Comparison of ENCODE assay signal across 36 mouse cellular contexts in the genomic region with DNA sequence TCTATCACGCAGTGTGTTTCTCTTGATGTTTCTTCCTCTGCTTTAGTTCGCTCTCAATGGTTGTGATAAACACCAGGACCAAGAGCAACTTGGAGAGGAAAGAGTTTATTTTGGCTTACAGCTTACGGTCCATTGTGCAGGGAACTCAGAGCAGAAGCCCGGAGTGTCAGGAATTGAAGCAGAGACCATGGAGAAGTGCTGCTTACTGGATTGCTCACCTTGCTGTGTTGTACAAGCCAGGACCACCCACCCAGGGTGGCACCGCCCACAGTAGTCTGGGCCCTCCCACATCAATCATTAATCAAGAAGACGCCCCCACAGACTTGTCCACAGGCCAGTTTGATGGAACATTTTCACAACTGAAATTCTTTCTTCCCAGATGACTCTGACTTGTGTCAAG. TPM values are rescaled to one million over a fixed set of nuclear protein-coding genes. Genes with fewer than 3 reads are reported as not detected.
"Had no signal": no experiment of that assay in that cellular context is flagged by ENCODE, and none has a peak within 500 bp of the region (broad histone marks: within the 10 kb centered on the region; RNA-seq: fewer than 3 reads in every experiment).

No protein-coding gene starts in this region.

- H3K9ac ChIP-seq: heart, embryonic 12.5 days; heart, embryonic 13.5 days; heart, embryonic 15.5 days; hindbrain, embryonic 12.5 days; hindbrain, embryonic 13.5 days; hindbrain, embryonic 14.5 days; hindbrain, embryonic 15.5 days; intestine, embryonic 15.5 days; kidney, embryonic 15.5 days had no signal

- H3K27ac ChIP-seq: heart, embryonic 10.5 days; heart, embryonic 13.5 days; heart, embryonic 15.5 days; hindbrain, embryonic 10.5 days; hindbrain, embryonic 12.5 days; hindbrain, embryonic 13.5 days; hindbrain, embryonic 14.5 days; hindbrain, embryonic 15.5 days; hindbrain, postnatal 0 days; intestine, embryonic 15.5 days; kidney, embryonic 15.5 days; kidney, postnatal 0 days; layer of hippocampus, adult 2 months had no signal

- H3K9me3 ChIP-seq: heart, embryonic 10.5 days; heart, embryonic 12.5 days; heart, embryonic 13.5 days; heart, embryonic 15.5 days; hindbrain, embryonic 10.5 days; hindbrain, embryonic 12.5 days; hindbrain, embryonic 13.5 days; hindbrain, embryonic 15.5 days; intestine, embryonic 15.5 days; kidney, embryonic 15.5 days had no signal

- H3K36me3 ChIP-seq: heart, embryonic 10.5 days; heart, embryonic 12.5 days; heart, embryonic 13.5 days; heart, embryonic 15.5 days; hindbrain, embryonic 10.5 days; hindbrain, embryonic 12.5 days; hindbrain, embryonic 13.5 days; hindbrain, embryonic 15.5 days; intestine, embryonic 15.5 days; kidney, embryonic 15.5 days had no signal

- ATAC-seq: hindbrain, embryonic 16.5 days; hindbrain, postnatal 0 days; inflammation-experienced regulatory T-cells, adult 6 months; intestine, embryonic 15.5 days; intestine, embryonic 16.5 days; intestine, postnatal 0 days had no signal

- H3K4me1 ChIP-seq: heart, embryonic 15.5 days; intestine, embryonic 15.5 days had no signal

- H3K4me2 ChIP-seq: heart, embryonic 11.5 days; heart, embryonic 12.5 days; heart, embryonic 13.5 days; heart, embryonic 15.5 days; hindbrain, embryonic 12.5 days; hindbrain, embryonic 13.5 days; hindbrain, embryonic 14.5 days; hindbrain, embryonic 15.5 days; intestine, embryonic 15.5 days; kidney, embryonic 15.5 days had no signal

- H3K4me3 ChIP-seq: heart, embryonic 10.5 days; heart, embryonic 12.5 days; heart, embryonic 13.5 days; heart, embryonic 15.5 days; hindbrain, embryonic 10.5 days; hindbrain, embryonic 12.5 days; hindbrain, embryonic 13.5 days; hindbrain, embryonic 15.5 days; intestine, embryonic 15.5 days; kidney, embryonic 15.5 days; layer of hippocampus, adult 2 months had no signal

- H3K27me3 ChIP-seq: heart, embryonic 12.5 days had no signal

- DNase-seq: heart, postnatal 10 days; heart, postnatal 14 days; heart, postnatal 36 days; heart, postnatal 4 days; kidney, adult 11 months; kidney, adult 18-20 months; kidney, adult 2 months; kidney, adult 8-10 months; kidney, adult 9 months; kidney, postnatal 10 days; kidney, postnatal 14 days; kidney, postnatal 25 days; kidney, postnatal 36 days; kidney, postnatal 4 days; layer of hippocampus, adult 9-11 months; layer of hippocampus, postnatal 36 days had no signal

RNA-seq across cellular contexts. Expression of gene Paqr9, which starts 18.0 kb away (rescaled TPM):
- polyA plus RNA-seq: inflammation-experienced regulatory T-cells, adult 6 months had no signal

RNA-seq across cellular contexts. Expression of gene Pcolce2, which starts 59.9 kb away (rescaled TPM):
- total RNA-seq: hematopoietic stem cell, adult 5-6 weeks had no signal
